Mouse (Mus musculus) spleen, postnatal 14 days (tissue): ENCODE results near the gene Hist1h2bb.
A peak's percentile ranks its signal among the peaks of the same experiment; 100 is the strongest.
"Not testable (repeated sequence)": the region's sequence is repeated elsewhere in the genome, so short reads cannot be mapped to it uniquely, and the experiment has no call there.

Experiments used
- DNase-seq, 2 experiments: peaks; one replicate each; pipeline ENCODE4 v3.0.0; 2021 to 2022; ENCODE audit warnings: low spot score in 2 of 2

Gene Hist1h2bb

GRCm38 (mm10) chr13:23764324-23765171 is 18.0 kb downstream of the Hist1h2bb start:
- DNase-seq, result peak in 1 of 2 experiments; percentile 20

- no peak for DNase-seq
Measured at GRCm38 (mm10) chr13:23765172-23765513, 18.6 kb downstream of the Hist1h2bb start.

- DNase-seq, result no peak
Measured at GRCm38 (mm10) chr13:23766772-23767171, 20.2 kb downstream of the Hist1h2bb start.

- DNase-seq, result no peak
Measured at GRCm38 (mm10) chr13:23768834-23769397, 22.4 kb downstream of the Hist1h2bb start.

- not testable (repeated sequence) for DNase-seq
Measured at GRCm38 (mm10) chr13:23769613-23770012, 23.1 kb downstream of the Hist1h2bb start, which contains the start of gene Trim38. Gene Trim38, plus strand, starts transcription at chr13:23769913.

GRCm38 (mm10) chr13:23772561-23773313 is 26.2 kb downstream of the Hist1h2bb start:
- DNase-seq, result peak in 1 of 2 experiments; percentile 28

- no peak for DNase-seq
Measured at GRCm38 (mm10) chr13:23778339-23778738, 31.8 kb downstream of the Hist1h2bb start.

- DNase-seq, result no peak
Measured at GRCm38 (mm10) chr13:23779025-23779424, 32.5 kb downstream of the Hist1h2bb start.

GRCm38 (mm10) chr13:23792520-23792919 is 46.0 kb downstream of the Hist1h2bb start:
- peak in 1 of 2 experiments; percentile 34 for DNase-seq
